Mouse (Mus musculus): Measurements from ENCODE around the gene Cltrn. TPM values are rescaled to one million over a fixed set of nuclear protein-coding genes. Genes with fewer than 3 reads are reported as not detected.

Cltrn gene
- polyA plus RNA-seq, 1 experiment from 2014 or later: 0.39 TPM

GRCm38 (mm10) chrX:164145463-164146250 is 57.0 kb downstream of the Cltrn start:
- no peak overlapping the region for H3K4me3 ChIP-seq
- H3K9me3 ChIP-seq: no peaks in the 10 kb centered on the region
- 86% methylated on average over 6 of the region's 6 CpGs for WGBS
- H3K4me1 ChIP-seq: no peaks in the 10 kb centered on the region
- H3K36me3 ChIP-seq (replicated peaks): no peaks in the 10 kb centered on the region
- no peak for DNase-seq (ENCODE audit: low spot score)
- H3K27ac ChIP-seq (replicated peaks): no peak overlapping the region
- H3K27me3 ChIP-seq (replicated peaks; ENCODE audit: low read depth, poor library complexity, severe bottlenecking): peaks cover 83% of the 10 kb centered on the region

GRCm38 (mm10) chrX:164152703-164153102 is 64.1 kb downstream of the Cltrn start:
- H3K27ac ChIP-seq (replicated peaks): no peak overlapping the region
- H3K4me3 ChIP-seq: no peak overlapping the region
- H3K36me3 ChIP-seq (replicated peaks): no peaks in the 10 kb centered on the region
- H3K4me1 ChIP-seq: no peaks in the 10 kb centered on the region
- H3K27me3 ChIP-seq (replicated peaks; ENCODE audit: low read depth, poor library complexity, severe bottlenecking): peaks cover 64% of the 10 kb centered on the region
- DNase-seq (ENCODE audit: low spot score): no peak
- H3K9me3 ChIP-seq: no peaks in the 10 kb centered on the region
- WGBS: 82% methylated on average over 2 of the region's 2 CpGs

- Histone ChIP-seq H3K27me3 (replicated peaks; ENCODE audit: low read depth, poor library complexity, severe bottlenecking) (peaks cover 57% of the 10 kb centered on the region), H3K27ac (replicated peaks) (no peak overlapping the region), H3K4me3 (no peak overlapping the region), H3K36me3 (replicated peaks) (no peaks in the 10 kb centered on the region), H3K4me1 (no peaks in the 10 kb centered on the region), H3K9me3 (no peaks in the 10 kb centered on the region)
- DNase-seq (ENCODE audit: low spot score): no peak
These were observed 65.0 kb downstream of the Cltrn start for GRCm38 (mm10) chrX:164153606-164154005.

GRCm38 (mm10) chrX:164154594-164154993 is 66.0 kb downstream of the Cltrn start:
- H3K36me3 ChIP-seq (replicated peaks): no peaks in the 10 kb centered on the region
- H3K27me3 ChIP-seq (replicated peaks; ENCODE audit: low read depth, poor library complexity, severe bottlenecking): peaks cover 56% of the 10 kb centered on the region
- no peaks in the 10 kb centered on the region for H3K9me3 ChIP-seq
- no peaks in the 10 kb centered on the region for H3K4me1 ChIP-seq
- H3K4me3 ChIP-seq: no peak overlapping the region
- H3K27ac ChIP-seq (replicated peaks): no peak overlapping the region
- 84% methylated on average over 5 of the region's 5 CpGs for WGBS
- no peak for DNase-seq (ENCODE audit: low spot score)

GRCm38 (mm10) chrX:164164681-164165080 is 76.1 kb downstream of the Cltrn start:
- H3K36me3 ChIP-seq (replicated peaks): no peaks in the 10 kb centered on the region
- 70% methylated on average over 1 of the region's 1 CpGs for WGBS
- DNase-seq (ENCODE audit: low spot score): no peak
- no peaks in the 10 kb centered on the region for H3K9me3 ChIP-seq
- H3K4me1 ChIP-seq: no peaks in the 10 kb centered on the region
- no peak overlapping the region for H3K27ac ChIP-seq (replicated peaks)
- H3K27me3 ChIP-seq (replicated peaks; ENCODE audit: low read depth, poor library complexity, severe bottlenecking): peaks cover 65% of the 10 kb centered on the region
- H3K4me3 ChIP-seq: no peak overlapping the region

Other genes with a start within 250 kb of the Cltrn start
- gene Ap1s2, start 179.8 kb upstream of the Cltrn start, polyA plus RNA-seq (2016; fragmentation: Nextera tagmentation; extraction: Ambion mirVana): 20.8 and 22.7 TPM in 2 replicates
- gene Zrsr2, start 130.2 kb upstream of the Cltrn start, polyA plus RNA-seq (2016; fragmentation: Nextera tagmentation; extraction: Ambion mirVana): 67.8 and 82.6 TPM in 2 replicates
- 0.34 TPM in 2 replicates for gene Car5b, start 60.8 kb upstream of the Cltrn start, polyA plus RNA-seq (2016; fragmentation: Nextera tagmentation; extraction: Ambion mirVana)
- gene Siah1b, start 12.3 kb upstream of the Cltrn start, polyA plus RNA-seq (2016; fragmentation: Nextera tagmentation; extraction: Ambion mirVana): 45.8 and 47.0 TPM in 2 replicates
- gene Ace2, start 50.5 kb downstream of the Cltrn start, polyA plus RNA-seq (2016; fragmentation: Nextera tagmentation; extraction: Ambion mirVana): 0.11 and 0.12 TPM in 2 replicates
- gene Bmx, start 169.4 kb downstream of the Cltrn start, polyA plus RNA-seq (2016; fragmentation: Nextera tagmentation; extraction: Ambion mirVana): 0.08 and 0.20 TPM in 2 replicates
- gene Pir, start 180.5 kb downstream of the Cltrn start, polyA plus RNA-seq (2016; fragmentation: Nextera tagmentation; extraction: Ambion mirVana): 8.0 and 10.0 TPM in 2 replicates